Mouse (Mus musculus): ENCODE data around the gene Rdh16. TPM values are rescaled to one million over a fixed set of nuclear protein-coding genes. Genes with fewer than 3 reads are reported as not detected.
"Not testable (repeated sequence)": the region's sequence is repeated elsewhere in the genome, so short reads cannot be mapped to it uniquely, and the experiment has no call there.

Rdh16 gene
- polyA plus RNA-seq, 1 experiment, result 1.6 TPM

DNA sequence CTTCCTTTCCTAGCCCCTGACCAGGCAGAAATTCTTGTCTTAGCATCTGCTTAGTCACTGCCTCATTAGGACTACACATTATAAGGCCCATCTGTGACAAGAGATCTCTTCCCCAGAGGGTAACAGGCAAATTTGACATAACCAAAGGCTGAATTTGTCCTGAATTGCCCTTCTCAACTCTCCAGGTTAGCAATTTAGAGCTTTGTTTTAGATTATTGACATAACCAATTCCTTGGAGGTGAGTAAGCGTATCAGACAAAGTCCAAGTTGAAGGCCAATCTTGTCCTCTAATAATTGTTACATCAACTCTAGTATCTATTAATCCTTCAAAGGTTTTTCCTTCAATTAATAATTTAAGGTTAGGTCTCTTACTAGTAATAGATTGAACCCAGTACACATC, 33.2 kb downstream of the Rdh16 start:
- DNase-seq (ENCODE audit: low read depth), result not testable (repeated sequence)

DNA sequence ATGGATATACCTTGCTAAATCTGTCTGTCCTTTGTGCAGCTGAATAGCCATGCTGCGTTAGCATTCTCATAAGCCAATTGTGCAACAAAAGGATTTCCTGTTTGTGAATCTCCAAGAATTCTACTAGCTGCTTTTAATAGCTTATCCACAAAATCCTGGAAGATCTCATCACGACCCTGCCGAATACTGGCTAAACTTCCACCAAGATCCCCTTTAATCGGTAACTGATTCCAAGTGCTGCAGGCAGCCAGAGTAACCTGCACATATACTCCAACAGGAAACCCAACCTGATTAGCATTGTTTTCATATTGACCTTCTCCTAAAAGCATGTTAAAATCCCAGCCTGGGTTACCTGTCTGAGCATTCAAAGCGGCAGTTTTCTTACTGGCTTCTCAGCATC, 34.3 kb downstream of the Rdh16 start:
- DNase-seq (ENCODE audit: low read depth), result no peak

DNA sequence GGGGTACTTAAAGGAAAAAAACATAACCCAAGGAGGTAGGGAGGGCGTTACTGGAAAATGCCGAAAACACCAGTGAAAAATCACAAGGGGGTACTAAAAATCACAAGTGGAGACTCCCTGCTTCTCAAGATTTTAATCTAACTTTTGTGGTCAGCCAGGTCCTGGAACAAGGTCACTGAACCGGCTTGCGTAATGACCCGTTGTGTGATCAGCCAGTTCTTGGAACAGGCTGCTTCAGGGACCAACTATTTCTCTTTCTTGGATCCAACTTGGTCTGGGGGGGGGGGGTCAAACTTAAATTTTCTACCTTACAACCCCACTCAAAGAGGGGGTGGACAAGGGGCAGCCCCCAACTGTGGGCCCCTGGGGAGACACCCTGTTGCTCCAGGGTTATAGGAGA, 36.8 kb downstream of the Rdh16 start:
- DNase-seq (ENCODE audit: low read depth), result not testable (repeated sequence)

DNA sequence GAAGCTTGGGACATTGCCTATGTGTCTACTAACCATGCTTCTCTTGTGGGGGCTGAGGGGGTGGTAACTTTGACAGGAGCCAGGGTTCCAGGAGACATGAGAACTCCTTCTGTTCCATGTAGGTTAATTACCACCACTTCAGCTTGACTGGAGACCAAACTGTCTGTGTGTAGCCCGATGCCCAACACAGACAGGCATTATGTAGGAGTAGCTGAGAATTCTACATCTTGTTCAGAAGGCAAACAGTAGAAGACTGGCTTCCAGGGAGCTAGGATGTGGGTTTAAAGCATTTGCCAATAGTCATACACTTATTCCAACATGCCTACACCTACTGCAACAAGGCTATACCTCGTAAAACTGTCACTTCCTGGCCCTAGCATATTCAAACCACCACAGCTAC, 37.6 kb downstream of the Rdh16 start:
- DNase-seq (ENCODE audit: low read depth), result no peak

DNA sequence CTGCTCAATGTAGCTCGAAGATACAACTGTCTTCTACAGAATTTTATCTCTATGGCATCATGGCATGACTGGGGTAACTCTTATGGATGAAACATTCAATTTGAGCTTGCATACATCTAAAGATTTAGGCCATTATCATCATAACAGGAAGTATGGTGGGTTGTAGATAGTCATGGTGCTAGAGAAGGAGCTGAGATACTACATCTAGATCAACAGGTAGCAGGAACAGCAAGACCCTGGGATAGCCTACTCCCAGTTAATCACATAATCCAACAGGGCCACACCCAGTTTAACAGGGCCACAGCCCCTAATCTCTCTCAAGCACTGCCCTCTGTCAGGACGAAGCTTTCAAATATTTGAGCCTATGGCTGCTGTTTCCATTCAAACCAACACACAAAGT, 39.8 kb downstream of the Rdh16 start:
- DNase-seq (ENCODE audit: low read depth), result no peak

DNA sequence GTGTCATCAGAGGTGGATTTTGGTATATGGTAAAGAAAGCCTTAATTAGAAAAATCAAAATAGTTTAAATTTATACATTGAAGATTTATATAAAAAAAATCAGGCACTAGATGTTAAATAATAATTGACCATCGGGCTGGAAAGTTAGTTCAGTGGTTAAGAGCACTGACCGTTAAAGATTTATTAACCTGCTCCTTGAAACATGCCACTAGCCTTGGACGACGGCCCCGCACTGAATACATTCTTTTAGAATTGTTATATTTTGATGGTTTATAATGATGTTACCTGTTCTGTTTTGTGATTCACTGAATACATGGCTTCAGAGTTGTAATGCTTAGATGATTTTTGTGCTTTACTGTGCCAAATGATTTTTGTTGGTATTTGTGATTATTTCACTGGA, 45.0 kb downstream of the Rdh16 start:
- not testable (repeated sequence) for DNase-seq (ENCODE audit: low read depth)

DNA sequence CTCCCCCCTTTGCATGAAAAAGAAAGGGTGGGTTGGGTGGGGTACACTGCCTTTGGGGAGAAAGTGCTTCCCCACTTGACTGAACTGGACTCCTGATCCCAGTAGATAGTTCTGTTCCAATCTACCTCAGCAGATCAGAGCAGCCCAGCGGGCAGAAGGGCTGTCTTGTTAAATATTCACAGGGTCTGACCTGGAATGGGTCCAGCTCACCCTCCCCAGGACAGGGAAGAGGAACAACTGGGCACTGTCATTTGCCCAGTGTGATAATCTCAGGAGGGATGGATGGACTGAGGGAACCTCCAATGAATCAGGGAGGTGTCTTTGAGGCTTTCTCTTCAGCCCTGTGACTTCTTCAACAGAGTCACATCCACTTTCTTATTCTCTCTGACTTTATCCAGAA, 47.1 kb downstream of the Rdh16 start:
- DNase-seq (ENCODE audit: low read depth), result no peak

DNA sequence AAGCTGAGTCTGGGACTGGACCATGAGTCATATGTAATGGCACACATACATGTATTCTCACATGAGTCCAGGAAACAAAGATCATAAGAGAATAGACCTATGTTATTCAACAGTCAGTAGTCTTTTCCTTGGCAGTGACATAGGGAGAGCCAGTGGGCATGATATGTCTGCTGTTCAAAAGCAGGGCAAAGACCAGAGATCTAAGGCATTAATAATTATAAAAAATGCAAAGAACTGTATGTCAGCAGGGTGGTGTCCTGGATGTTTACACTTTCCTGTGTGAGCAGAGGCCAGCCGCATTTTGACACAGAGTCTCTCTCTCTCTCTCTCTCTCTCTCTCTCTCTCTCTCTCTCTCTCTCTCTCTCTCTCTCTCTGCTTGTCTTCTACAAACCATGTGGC, 48.7 kb downstream of the Rdh16 start, which contains the start of gene Rdh19:
TSS of gene Rdh19 (plus strand) at position 301 of the 400 bp plus-strand sequence.
- no peak for DNase-seq (ENCODE audit: low read depth)

DNA sequence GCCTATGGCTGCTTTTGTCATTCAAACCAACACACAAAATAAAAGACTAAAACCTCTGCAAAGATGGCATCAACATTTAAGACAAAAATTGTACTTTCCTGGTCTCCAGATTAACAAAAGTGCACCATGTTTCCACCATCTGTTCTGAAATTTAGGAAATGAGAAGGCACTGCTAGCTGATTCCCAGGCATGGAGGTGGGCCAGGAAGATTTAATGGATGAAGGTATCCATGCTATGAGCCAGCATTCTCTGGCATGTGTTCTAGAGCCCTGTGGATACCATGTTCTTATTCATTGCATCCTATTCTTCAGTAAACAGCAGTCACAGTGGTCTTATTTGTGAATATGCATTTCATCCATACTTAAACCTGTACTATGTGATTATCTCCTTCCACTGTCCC, 55.4 kb downstream of the Rdh16 start:
- no peak for DNase-seq (ENCODE audit: low read depth)

DNA sequence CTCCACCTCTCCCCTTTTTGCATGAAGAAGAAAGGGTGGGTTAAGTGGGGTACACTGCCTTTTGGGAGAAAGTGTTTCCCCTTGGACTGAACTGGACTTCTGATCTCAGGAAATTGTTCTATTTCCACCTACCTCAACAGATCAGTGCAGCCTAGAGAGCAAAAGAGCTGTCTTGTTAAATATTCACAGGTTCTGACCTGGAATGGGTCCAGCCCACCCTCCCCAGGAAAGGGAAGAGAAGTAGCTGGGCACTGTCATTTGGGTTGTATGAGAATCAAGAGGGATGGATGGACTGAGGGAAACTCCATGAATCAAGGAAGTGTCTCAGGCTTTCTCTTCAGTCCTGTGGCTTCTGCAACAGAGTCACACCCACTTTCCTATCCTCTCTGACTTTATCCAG, 64.0 kb downstream of the Rdh16 start:
- DNase-seq (ENCODE audit: low read depth), result no peak

DNA sequence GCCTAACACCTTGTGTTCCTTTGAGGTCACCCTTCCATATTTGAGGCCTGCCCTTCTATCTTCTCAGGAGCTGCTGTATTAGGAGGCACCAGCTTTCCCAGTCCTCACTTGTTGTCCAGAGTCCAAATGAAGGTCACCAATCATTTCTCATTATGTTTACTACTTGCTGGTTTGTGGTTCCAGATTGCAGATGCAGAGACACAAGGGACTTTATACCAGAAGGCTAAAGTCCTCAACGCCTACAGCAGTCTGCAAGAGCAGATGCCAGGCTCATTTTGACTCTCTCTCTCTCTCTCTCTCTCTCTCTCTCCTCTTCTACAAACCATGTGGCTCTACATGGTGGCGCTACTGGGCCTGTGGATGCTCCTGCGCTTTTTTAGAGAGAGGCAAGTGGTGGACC, 65.3 kb downstream of the Rdh16 start, which contains the start of gene Rdh16f2:
TSS of gene Rdh16f2 (plus strand) at position 243 of the 400 bp plus-strand sequence.
- DNase-seq (ENCODE audit: low read depth), result no peak

DNA sequence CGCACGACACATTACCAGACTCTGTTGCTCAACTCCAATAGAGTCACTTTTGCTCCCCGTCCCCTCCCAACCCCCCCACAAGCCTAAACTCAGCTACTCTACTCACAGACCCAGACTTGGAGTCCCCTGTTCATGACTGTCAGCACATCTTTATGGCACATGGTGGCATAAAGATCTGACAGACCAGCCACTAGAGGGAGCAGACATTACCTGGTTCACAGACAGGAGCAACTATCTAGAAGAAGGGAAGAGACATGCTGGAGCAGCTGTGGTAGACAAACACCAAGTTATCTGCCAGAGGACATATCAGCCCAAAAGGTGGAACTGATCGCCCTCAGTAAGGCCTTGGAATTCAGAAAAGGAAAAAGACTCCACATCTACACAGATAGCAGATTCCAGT, 71.5 kb downstream of the Rdh16 start:
- DNase-seq (ENCODE audit: low read depth), result no peak

DNA sequence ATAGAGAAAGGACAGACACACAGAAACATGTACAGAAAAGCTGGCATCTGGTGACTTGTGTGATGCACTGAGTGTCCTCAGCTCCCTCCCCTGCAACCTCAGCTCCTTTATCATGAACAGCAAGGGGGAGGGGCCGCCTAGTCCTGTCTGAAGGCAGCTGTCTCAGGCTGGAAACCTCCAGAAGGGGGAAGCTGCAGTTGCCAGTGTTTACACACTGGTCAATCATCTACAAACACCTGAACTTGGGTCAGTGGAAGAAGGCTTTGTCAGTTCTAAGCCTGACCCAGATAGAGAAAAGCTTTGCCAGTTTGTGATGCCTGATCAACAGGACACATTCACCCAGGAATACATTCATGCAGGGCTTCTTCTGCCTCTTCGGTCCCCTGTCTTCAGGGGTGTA, 76.7 kb downstream of the Rdh16 start:
- DNase-seq (ENCODE audit: low read depth), result no peak

DNA sequence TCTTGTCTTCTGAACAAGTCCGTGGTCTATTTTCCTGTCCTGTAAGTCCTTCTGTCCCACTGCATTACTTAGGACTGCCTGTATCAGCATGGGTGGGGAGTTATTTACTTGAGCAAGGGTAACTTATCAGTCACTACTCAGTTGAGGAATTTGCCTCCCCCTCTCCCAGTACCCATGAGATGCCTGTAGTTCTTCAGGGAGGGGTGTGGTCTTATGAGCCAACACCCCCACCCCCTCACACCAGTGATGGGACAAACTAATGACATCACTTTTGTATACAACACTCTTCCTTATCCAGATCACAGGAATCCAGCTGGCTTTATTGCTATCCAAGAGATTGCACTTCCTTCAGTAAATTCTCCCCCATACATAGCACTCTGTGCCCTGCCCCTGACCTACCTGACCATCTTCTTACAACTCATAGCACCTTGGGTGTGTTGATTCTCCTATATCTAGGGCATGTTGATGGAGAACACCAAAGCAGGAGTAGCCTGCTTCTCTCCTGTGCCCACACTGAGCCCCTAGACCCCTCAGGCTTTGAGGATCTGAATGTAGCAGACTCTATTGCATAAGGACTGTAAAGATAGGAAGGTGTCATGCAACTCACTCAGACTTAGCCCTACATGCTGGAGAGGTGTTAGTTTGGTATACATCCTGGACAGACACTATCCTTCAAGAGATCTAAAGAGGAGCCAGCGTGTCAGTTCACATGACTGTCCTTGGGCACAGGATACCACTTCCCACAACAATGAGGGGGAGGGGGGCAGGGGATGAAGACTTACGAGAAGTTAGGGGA, 77.5 kb downstream of the Rdh16 start:
- no peak for DNase-seq (ENCODE audit: low read depth)

DNA sequence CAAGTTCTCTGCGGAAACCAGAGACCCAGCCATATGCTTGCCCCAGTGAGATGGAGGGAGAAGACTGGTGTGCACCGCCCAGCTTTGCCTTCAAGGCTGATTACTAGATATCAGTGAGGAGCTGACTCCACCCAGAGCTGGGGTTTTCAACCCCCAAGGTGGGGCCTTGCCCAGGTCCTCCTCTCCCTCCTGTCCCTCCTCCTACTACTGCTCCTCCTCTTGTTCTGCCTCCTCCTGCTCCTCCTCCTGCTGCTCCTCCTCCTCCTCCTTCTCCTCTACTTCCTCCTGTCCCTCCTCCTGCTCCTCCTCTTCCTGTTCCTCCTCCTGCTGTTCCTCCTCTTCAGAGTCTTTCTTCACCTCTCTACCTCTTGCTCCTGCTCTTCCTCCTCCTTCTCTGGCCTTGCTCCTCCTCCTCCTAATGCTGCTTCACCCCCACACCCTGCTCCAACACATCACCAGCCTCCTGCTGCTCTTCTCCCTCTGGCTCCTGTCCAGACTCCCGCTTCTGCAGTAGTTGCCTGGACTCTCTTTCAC, 78.3 kb downstream of the Rdh16 start:
- no peak for DNase-seq (ENCODE audit: low read depth)

DNA sequence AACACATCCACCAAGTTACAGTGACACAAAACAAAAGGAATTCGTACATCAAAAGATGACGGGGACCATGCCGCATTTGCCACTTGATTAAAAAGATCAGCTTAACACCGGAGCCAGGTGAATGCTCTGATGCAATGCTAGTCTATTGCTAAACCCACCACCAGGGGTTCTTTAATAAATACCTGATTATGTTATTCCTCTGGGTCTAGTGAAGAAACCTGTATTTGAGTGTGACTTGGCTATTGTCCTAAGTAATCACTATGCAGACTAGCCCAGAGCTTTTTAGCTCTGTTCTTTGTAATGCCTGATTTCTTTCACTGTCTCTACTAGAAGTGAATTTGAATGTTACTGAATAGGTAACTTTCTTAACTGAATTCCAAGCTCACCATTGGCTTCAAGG, 80.1 kb downstream of the Rdh16 start:
- peak; percentile 61 for DNase-seq (ENCODE audit: low read depth)

DNA sequence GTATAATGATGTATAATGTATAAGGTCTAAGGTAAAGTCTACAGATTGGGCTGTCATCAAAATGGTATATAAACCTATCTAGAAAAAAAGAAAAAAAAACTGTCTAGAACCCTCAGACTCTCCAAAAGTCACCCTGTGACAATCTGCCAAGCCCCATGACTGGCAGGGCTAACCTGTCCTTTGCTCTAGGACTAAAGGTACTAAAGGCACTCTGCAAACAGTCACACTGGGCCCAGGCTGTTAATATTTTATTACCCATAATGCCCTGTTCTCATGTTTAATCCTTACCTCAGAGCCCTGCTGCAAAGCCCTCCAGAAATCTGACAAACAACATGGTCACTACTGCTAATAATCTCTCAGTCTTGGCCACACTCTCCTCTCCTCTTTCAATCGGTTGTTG, 85.6 kb downstream of the Rdh16 start:
- DNase-seq (ENCODE audit: low read depth), result no peak

DNA sequence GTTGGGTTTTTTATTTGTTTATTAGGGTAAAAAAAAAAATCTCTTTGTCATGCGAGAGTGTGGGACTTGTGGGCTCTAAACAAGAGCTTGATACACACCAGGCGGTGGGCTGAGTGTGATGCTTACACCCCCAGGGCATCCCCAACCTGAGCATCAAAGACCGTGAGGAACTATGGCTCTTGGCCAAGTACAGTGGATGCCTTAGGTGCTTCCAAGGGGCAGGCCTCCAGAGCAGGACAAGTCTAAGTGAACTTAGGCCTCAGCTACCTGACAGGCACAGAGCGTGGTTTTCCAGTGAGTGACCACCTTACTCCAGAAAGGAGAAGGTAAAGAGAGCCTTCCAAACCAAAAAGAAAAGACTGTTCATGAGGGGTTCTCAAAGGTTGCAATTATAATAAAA, 86.0 kb downstream of the Rdh16 start:
- no peak for DNase-seq (ENCODE audit: low read depth)

DNA sequence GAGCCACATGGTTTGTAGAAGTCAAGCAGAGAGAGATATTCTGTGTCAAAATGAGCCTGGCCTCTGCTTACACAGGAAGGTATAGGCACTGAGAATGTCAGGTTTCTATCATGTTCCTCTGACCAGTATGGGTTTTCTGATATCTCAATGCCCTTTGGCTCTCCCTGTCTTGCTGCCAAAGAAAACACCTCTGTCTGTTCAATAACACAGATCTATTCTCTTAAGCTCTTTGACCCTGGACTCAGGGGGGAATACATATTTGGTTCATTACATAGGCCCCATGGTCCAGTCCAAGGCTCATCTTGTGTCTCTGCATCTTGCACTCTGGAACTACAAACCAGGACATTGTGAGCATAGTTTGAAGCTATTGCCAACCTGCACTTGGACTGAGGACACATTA, 87.7 kb downstream of the Rdh16 start, which contains the start of gene Rdh7:
TSS of gene Rdh7 (minus strand) at position 213 of the 400 bp plus-strand sequence.
- DNase-seq (ENCODE audit: low read depth), result no peak

DNA sequence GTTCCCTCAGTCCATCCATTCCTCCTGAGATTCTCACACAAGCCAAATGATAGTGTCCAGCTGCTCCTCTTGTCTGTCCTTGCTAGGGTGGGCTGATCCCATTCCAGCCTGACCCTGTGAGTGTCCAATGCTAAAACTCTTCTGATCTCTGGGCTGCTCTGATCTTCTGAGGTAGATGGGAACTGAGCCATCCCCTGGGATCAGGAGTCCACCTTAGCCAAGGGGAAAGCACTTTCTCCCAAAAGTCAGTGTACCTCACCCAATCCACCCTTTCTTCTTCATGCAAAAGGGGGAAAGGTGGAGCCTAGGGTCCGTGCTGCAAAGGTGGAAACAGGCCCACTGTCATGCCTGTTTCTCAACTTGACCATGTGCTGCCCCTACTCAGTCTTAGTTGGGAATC, 90.5 kb downstream of the Rdh16 start:
- DNase-seq (ENCODE audit: low read depth), result no peak

DNA sequence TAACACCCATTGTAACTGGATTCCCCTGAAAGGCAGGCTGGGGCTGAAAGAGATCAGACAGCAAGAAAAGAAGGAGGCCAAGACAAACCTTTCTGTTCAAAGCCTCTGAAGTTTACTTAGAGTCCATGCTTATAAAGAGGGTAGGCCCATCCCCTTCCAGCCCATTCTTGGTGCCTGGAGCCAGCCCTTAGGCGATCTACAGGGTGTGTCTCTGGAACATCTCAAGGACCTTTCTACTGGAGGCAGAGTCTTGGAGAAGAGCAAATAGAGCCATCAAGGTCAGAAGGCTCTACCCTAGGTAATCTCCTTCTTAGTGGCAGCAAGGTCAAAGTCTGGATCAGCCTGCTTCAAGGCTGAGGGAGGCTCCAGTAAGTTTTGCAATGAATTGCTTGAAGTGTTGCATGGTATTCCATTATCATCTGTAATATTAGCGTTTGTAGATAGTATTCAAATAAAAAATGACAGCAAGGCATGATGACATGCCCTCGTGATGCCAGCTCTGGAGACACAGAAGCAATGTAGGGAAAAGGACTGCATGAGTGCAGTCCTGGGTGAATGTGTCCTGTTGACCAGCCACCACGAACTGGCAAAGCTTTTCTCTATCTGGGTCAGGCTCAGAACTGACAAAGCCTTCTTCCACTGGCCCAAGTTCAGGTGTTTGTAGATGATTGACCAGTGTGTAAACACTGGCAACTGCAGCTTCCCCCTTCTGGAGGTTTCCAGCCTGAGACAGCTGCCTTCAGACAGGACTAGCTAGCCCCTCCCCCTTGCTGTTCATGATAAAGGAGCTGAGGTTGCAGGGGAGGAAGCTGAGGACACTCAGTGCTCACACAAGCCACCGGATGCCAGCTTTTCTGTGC, 92.4 kb downstream of the Rdh16 start:
- DNase-seq (ENCODE audit: low read depth), result not testable (repeated sequence)
